Mouse (Mus musculus): ENCODE results near the gene Map3k1. TPM values are rescaled to one million over a fixed set of nuclear protein-coding genes. Genes with fewer than 3 reads are reported as not detected.

The Map3k1 gene
- polyA plus RNA-seq, 1 experiment from 2014 or later, result 11.1 TPM

DNA sequence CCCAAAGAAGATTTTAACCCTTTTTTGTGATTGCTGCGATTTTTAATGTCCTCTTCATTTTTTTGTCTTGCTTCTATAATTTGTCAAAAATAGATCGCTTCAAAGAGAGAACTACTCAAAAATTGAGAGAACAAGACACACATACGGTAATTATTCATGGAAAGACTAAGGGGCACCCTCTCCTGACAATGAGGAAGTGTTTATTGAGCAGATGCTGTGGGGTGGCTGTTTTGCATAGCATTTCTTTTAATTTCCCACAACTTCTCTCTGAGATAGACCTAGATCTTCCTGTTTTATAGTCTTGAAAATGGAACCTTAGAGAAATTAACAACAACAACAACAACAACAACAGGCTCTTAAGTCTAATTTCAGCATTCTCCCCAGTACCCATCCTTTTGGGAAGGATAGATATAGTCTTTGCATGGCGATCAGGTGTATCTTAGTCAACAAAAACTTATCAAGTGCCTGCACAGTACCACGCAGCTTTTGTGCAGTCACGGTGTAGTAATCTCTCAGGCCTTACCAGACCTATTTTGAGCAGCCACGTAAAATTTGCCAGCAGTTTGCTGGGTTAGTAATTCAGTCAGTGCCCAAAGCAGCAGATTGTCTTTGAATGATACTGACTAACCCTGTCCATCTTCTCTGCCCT lies 13.1 kb upstream of the Map3k1 start:
- DNase-seq (ENCODE audit: low spot score), result no peak
- Histone ChIP-seq H3K27me3 (ENCODE audit: insufficient read depth, poor library complexity, severe bottlenecking) (no peaks in the 10 kb centered on the region), H3K4me1 (replicated peaks) (0 out of 2 replicates have a peak, but pooled peaks cover under 1% of the 10 kb centered on the region), H3K36me3 (no peaks in the 10 kb centered on the region), H3K27ac (no peak overlapping the region), H3K9me3 (no peaks in the 10 kb centered on the region), H3K4me3 (no peak overlapping the region)
- 88% methylated on average over 7 of the region's 7 CpGs for WGBS

DNA sequence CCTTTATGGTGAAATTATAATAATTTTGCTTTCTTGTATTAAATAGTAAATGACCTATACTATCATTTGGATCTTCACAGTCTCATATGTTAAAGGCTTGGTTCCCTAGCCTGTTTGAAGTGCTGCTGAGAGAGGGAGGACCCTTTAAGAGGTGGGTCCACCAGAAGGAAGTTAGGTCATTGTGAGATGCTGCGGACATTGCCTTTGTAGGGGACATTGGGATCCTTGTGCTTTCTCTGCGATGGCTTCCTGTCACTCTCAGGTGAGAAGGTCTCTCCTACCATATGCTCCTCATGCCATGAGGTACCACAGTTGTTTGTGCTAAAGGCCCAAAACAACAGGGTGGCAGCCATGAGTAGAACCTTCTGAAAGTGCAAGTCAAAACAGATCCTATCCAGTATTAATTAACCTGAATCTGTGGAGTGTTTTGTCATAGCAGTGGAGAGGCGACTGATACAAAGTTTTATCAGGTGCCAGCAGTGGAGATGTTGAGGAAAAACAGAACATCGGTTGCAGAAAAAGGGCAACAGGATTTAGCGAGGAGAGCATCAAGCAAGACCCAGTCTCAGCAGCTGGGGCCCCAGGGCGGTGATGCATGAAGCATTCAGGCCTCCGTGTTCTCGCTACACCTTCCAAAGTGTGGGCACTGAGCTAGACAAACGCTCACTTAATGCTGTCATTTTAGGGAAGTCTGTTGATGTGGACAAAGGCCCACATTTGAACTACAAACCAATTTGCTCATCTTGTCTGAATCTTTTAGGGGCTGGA lies 11.0 kb upstream of the Map3k1 start:
- Histone ChIP-seq H3K27ac (no peak overlapping the region), H3K4me3 (no peak overlapping the region), H3K9me3 (0 out of 2 replicates have a peak, but pooled peaks cover 3% of the 10 kb centered on the region), H3K4me1 (replicated peaks) (peaks cover 6% of the 10 kb centered on the region; the same call in 1 of the 2 replicates), H3K36me3 (no peaks in the 10 kb centered on the region), H3K27me3 (ENCODE audit: insufficient read depth, poor library complexity, severe bottlenecking) (no peaks in the 10 kb centered on the region)
- no peak for DNase-seq (ENCODE audit: low spot score)
- WGBS, result 81% methylated on average over 9 of the region's 9 CpGs

DNA sequence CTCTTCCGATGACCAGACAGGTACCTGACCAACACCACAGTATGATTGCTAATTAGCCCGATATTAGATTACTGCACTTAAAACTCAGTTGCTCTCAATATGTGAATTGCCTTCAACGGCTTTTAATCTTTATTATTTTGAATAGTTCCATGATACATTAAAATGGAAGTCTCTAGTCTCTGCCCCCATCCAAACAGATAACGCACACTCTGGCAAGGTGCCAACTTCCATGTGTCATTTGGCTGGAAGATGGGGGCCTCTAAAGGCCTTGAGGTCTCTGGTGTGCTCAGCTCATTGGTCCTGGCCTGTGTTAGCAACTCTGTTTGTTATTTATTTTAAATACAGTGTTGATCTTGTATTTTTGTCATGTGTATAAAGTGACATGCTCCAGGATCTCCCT lies 10.3 kb upstream of the Map3k1 start:
- no peak overlapping the region for H3K4me3 ChIP-seq
- no peak overlapping the region for H3K27ac ChIP-seq
- 0 out of 2 replicates have a peak, but pooled peaks cover 3% of the 10 kb centered on the region for H3K9me3 ChIP-seq
- H3K4me1 ChIP-seq (replicated peaks), result peaks cover 6% of the 10 kb centered on the region; the same call in 1 of the 2 replicates
- no peak for DNase-seq (ENCODE audit: low spot score)
- WGBS, result 93% methylated on average over 4 of the region's 4 CpGs
- H3K36me3 ChIP-seq, result no peaks in the 10 kb centered on the region
- no peaks in the 10 kb centered on the region for H3K27me3 ChIP-seq (ENCODE audit: insufficient read depth, poor library complexity, severe bottlenecking)

DNA sequence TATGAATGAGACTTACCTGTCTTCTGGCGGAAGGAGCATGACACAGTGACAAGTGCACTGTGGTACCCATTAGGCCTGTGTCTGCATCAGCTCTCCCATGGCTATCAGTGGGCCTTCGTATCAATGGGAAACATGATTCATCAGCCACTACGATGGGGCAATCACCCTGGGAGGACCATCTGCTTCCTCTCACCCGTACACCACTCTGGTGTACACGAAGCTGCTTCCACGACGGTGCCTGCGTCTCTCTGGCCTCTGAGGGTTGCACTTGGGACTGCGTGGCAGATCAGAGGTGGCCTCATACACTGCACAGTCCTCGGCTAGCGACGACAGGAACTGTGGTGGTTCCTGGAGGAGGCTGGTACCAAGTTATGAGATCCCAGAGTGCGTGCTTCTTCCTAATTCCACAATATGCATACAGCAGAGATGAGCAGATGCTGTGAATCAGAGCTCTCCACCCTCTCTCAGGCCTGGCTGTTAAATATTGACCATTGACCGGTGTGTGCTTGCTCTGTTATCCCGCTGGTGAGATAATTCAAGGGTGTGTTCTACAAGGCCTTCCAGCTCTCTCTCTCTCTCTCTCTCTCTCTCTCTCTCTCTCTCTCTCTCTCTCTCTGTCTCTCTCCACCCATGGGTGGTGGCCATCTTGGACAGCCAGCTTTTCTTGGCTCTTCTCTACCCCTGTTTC lies 9.6 kb upstream of the Map3k1 start:
- no peak overlapping the region for H3K4me3 ChIP-seq
- H3K4me1 ChIP-seq (replicated peaks), result peaks cover 6% of the 10 kb centered on the region; the same call in 1 of the 2 replicates
- no peaks in the 10 kb centered on the region for H3K27me3 ChIP-seq (ENCODE audit: insufficient read depth, poor library complexity, severe bottlenecking)
- DNase-seq (ENCODE audit: low spot score), result no peak
- no peaks in the 10 kb centered on the region for H3K36me3 ChIP-seq
- 86% methylated on average over 15 of the region's 15 CpGs for WGBS
- H3K9me3 ChIP-seq, result 0 out of 2 replicates have a peak, but pooled peaks cover 3% of the 10 kb centered on the region
- H3K27ac ChIP-seq, result no peak overlapping the region

DNA sequence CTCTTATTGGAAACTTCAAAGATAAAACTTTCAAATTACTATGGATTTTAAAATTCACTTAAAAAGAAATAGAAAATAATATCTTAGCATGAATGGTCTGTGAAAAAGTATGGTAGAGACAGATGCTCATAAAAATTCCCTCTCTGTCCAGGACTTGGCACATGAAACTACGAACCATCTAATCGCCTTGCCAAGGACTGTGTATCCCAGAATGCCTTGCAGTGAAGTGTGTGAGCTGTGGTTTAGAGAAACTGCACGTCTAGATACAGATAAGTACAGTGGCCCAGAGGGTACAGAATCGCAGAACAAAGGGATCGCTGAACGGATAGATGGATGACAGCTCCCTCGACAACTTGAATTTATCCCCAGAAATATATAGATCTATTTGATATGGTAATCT lies 9.0 kb upstream of the Map3k1 start:
- WGBS, result 92% methylated on average over 7 of the region's 7 CpGs
- Histone ChIP-seq H3K36me3 (no peaks in the 10 kb centered on the region), H3K4me3 (no peak overlapping the region), H3K27me3 (ENCODE audit: insufficient read depth, poor library complexity, severe bottlenecking) (no peaks in the 10 kb centered on the region), H3K27ac (no peak overlapping the region), H3K9me3 (0 out of 2 replicates have a peak, but pooled peaks cover 3% of the 10 kb centered on the region), H3K4me1 (replicated peaks) (peaks cover 6% of the 10 kb centered on the region; the same call in 1 of the 2 replicates)
- no peak for DNase-seq (ENCODE audit: low spot score)

DNA sequence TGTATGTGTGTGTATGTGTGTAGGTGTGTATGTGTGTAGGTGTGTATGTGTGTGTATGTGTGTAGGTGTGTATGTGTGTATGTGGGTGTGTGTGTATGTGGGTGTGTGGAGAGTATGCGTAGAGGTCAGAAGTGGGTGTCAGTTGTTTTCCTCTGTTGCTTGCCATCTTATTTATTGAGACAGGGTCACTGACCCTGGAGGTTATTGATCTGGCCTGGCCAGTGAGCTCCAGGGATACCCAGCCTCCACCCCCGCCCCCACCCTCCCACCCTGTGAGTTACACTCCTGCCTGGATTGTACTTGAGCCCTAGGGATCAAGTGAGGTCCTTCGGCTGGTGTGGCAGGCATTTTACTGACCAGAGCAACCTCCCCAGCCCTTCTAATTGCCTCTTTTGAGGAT lies 7.6 kb upstream of the Map3k1 start:
- Histone ChIP-seq H3K27ac (no peak overlapping the region), H3K36me3 (no peaks in the 10 kb centered on the region), H3K4me3 (no peak overlapping the region), H3K4me1 (replicated peaks) (peaks cover 6% of the 10 kb centered on the region; the same call in 1 of the 2 replicates), H3K9me3 (0 out of 2 replicates have a peak, but pooled peaks cover 3% of the 10 kb centered on the region), H3K27me3 (ENCODE audit: insufficient read depth, poor library complexity, severe bottlenecking) (no peaks in the 10 kb centered on the region)
- DNase-seq (ENCODE audit: low spot score), result no peak
- 74% methylated on average over 3 of the region's 3 CpGs for WGBS

DNA sequence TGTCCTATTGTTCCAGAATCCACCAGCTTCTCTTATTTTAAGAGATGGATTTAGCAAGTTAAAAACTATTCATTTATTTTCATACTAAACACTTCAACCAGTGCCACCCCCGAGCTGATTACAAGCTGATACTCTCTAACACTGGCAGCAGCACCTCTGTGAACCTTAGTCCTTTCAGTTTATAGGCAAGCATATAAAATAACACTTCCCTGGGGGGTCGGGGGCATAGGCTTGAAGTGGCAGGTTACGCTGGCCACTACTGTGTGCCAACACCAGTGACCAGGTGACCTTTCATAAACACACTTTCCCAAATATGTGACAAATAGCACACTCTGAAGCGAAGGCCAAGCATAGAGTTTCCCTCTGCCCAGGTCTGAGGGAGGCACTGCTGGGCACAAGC lies 6.7 kb upstream of the Map3k1 start:
- WGBS, result 91% methylated on average over 4 of the region's 4 CpGs
- Histone ChIP-seq H3K36me3 (no peaks in the 10 kb centered on the region), H3K27me3 (ENCODE audit: insufficient read depth, poor library complexity, severe bottlenecking) (peaks cover 9% of the 10 kb centered on the region), H3K27ac (no peak overlapping the region), H3K4me3 (no peak overlapping the region), H3K9me3 (0 out of 2 replicates have a peak, but pooled peaks cover 3% of the 10 kb centered on the region), H3K4me1 (replicated peaks) (peaks cover 6% of the 10 kb centered on the region; the same call in 1 of the 2 replicates)
- no peak for DNase-seq (ENCODE audit: low spot score)

DNA sequence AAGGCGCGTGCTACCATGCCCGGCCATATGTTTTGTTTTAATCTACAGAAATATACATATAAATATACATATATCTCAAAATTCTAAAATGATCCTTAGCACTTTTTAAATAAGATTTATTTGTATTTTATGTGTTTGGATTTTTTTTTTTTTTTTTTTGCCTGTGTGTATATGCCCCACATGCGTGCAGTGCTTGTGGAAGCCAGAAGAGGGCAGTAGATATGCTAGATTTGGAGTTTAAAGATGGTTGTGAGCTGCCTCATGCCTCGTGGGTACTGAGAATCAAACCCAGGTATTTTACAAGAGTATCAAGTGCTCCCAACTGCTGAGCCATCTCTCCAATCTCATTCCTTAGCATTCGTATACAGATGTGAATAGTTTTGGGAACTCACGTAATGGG lies 6.2 kb upstream of the Map3k1 start:
- no peak for DNase-seq (ENCODE audit: low spot score)
- Histone ChIP-seq H3K27me3 (ENCODE audit: insufficient read depth, poor library complexity, severe bottlenecking) (peaks cover 14% of the 10 kb centered on the region), H3K4me3 (no peak overlapping the region), H3K36me3 (no peaks in the 10 kb centered on the region), H3K4me1 (replicated peaks) (peaks cover 6% of the 10 kb centered on the region; the same call in 1 of the 2 replicates), H3K9me3 (0 out of 2 replicates have a peak, but pooled peaks cover 3% of the 10 kb centered on the region), H3K27ac (no peak overlapping the region)
- 95% methylated on average over 7 of the region's 7 CpGs for WGBS

DNA sequence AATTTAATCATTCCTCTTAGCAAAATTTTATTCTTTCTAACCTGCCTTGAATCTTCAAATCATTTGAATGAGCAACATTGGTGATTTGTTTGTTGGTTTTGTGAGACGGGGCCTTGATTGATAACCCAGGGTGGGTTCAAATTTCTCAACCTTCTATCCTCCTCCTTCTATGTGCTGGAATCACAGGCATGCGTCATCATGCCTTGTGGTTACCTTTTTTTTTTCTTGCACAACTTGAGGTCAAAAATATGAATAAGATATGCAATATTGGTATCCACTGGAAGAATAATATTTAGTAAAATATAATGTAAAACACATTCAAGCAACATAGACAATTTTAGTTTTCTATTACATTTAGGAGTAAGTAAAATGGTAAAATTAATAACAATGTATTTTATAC lies 3.9 kb upstream of the Map3k1 start:
- H3K4me3 ChIP-seq, result no peak overlapping the region
- H3K9me3 ChIP-seq, result 0 out of 2 replicates have a peak, but pooled peaks cover 3% of the 10 kb centered on the region
- H3K36me3 ChIP-seq, result no peaks in the 10 kb centered on the region
- peaks cover 22% of the 10 kb centered on the region for H3K27me3 ChIP-seq (ENCODE audit: insufficient read depth, poor library complexity, severe bottlenecking)
- no peak for DNase-seq (ENCODE audit: low spot score)
- H3K4me1 ChIP-seq (replicated peaks), result peaks cover 15% of the 10 kb centered on the region; the same call in 1 of the 2 replicates
- WGBS, result 87% methylated on average over 2 of the region's 2 CpGs
- no peak overlapping the region for H3K27ac ChIP-seq

DNA sequence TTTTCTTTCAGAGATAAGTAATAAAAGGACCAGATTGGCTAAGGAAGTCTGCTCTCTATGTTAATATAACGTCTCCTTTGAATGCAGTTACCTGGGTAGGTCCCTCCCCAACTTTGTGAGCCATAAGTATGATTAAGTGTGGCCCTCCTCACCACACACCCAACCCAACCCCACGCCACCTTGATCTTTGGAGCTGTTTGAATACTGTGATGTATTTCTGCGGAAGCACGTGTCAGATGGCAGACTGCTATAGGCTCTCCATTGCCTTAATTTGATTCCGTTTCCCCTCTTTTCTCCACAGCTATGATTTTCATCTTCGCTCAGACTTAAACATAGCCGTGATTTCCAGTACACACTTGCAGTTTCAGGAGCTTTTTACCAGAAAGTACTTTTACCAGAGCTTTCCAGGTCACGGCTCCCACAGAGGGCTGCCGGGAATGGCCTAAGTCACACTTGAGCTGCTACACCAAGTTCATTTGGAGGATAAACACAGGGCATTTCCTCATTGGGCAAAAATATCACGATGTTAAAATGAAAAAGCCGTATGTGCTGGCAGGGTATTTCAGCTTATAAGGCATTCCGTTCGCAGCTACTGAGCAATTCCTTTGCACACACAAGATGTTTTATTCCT lies 2.3 kb upstream of the Map3k1 start:
- H3K4me1 ChIP-seq (replicated peaks), result peaks cover 18% of the 10 kb centered on the region
- no peaks in the 10 kb centered on the region for H3K36me3 ChIP-seq
- H3K9me3 ChIP-seq, result 0 out of 2 replicates have a peak, but pooled peaks cover 3% of the 10 kb centered on the region
- DNase-seq (ENCODE audit: low spot score), result no peak
- no peak overlapping the region for H3K27ac ChIP-seq
- H3K27me3 ChIP-seq (ENCODE audit: insufficient read depth, poor library complexity, severe bottlenecking), result peaks cover 22% of the 10 kb centered on the region
- WGBS, result 88% methylated on average over 13 of the region's 13 CpGs
- no peak overlapping the region for H3K4me3 ChIP-seq

DNA sequence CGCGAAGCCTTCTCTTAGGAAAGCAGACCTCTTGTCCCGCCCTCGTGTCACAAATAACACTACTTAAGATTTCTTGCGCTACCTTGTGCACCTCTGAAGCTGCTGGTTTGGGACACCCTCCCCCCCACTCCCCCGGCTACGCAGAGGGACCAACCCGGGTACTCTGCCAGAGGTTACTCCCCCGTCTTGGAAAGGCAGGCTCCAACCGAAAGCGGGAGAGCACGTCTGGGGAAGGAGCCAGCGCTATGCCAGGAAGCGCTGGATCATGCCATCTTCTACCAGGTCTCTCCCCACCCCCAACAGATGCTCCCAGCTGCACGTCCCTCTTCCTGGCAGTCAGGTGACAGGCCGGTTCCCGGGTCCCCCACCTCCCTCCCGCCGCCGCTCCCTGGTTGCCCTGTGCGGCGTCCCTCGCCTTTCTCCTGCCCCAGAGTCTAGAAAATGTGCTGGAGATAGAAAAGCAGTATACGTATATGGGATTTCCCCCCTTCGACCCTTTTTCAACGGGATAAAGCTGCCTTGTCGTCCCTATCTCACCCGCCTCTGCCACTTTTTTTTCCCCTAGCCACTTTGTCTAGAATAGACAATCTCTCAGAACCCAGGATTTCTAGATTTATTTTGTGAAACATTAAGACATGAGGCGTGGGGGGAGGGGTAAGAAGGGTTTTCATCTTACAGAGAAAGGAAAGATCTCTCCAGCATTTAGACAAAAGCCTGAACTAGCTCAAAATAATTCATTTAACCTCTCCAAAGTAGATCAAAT lies 854 bp upstream of the Map3k1 start:
- no peaks in the 10 kb centered on the region for H3K9me3 ChIP-seq
- H3K27me3 ChIP-seq (ENCODE audit: insufficient read depth, poor library complexity, severe bottlenecking), result peaks cover 22% of the 10 kb centered on the region
- WGBS, result 1% methylated on average over 29 of the region's 29 CpGs
- H3K36me3 ChIP-seq, result no peaks in the 10 kb centered on the region
- H3K4me3 ChIP-seq, result peak overlapping the region; percentile 97
- peaks cover 31% of the 10 kb centered on the region for H3K4me1 ChIP-seq (replicated peaks)
- DNase-seq (ENCODE audit: low spot score), result peak; percentile 67
- H3K27ac ChIP-seq, result peak overlapping the region; percentile 97

DNA sequence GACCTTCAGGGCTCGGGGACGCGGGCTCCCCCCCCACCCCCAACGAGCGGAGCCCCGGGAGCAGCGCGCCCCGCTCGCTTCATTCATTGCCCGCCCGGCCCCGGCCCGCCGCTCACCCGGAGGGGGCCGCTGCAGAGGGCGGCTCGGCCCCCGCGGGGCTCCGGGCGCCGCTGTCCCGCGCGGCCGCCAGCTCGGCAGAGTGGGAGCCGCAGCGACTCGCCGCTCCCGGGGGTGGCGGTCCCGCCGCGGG lies 481 bp downstream of the Map3k1 start:
- Histone ChIP-seq H3K27ac (peak overlapping the region; percentile 97), H3K36me3 (no peaks in the 10 kb centered on the region), H3K27me3 (ENCODE audit: insufficient read depth, poor library complexity, severe bottlenecking) (peaks cover 22% of the 10 kb centered on the region), H3K4me1 (replicated peaks) (peaks cover 44% of the 10 kb centered on the region), H3K4me3 (peak overlapping the region; percentile 97), H3K9me3 (no peaks in the 10 kb centered on the region)
- 0% methylated on average over 38 of the region's 38 CpGs for WGBS
- no peak for DNase-seq (ENCODE audit: low spot score)
